Mouse (Mus musculus): ENCODE results near the gene Asl.

Asl gene

GRCm38 (mm10) chr5:130003229-130003628 is 25.8 kb downstream of the Asl start:
- DNase-seq (ENCODE audit: low spot score in 2 of 2), result no peak

GRCm38 (mm10) chr5:130002301-130003146 is 26.5 kb downstream of the Asl start, which contains the start of gene Gusb:
Gusb (minus strand) TSS chr5:130003049.
- peak; percentile 46 to 80 for DNase-seq (ENCODE audit: low spot score in 2 of 2)

GRCm38 (mm10) chr5:130001356-130001987 is 27.6 kb downstream of the Asl start:
- DNase-seq (ENCODE audit: low spot score in 2 of 2), result no peak

- peak in 1 of 2 experiments; percentile 14 for DNase-seq (ENCODE audit: low spot score in 2 of 2)
Observed at GRCm38 (mm10) chr5:130000735-130001134, 28.3 kb downstream of the Asl start.

- DNase-seq (ENCODE audit: low spot score in 2 of 2), result peak in 1 of 2 experiments; percentile 59
Observed at GRCm38 (mm10) chr5:129999097-129999496, 29.9 kb downstream of the Asl start.

- no peak for DNase-seq (ENCODE audit: low spot score in 2 of 2)
Observed at GRCm38 (mm10) chr5:129997700-129998099, 31.3 kb downstream of the Asl start.

GRCm38 (mm10) chr5:129994989-129995388 is 34.1 kb downstream of the Asl start:
- no peak for DNase-seq (ENCODE audit: low spot score in 2 of 2)

- DNase-seq (ENCODE audit: low spot score in 2 of 2), result no peak
Observed at GRCm38 (mm10) chr5:129993374-129993773, 35.7 kb downstream of the Asl start.

GRCm38 (mm10) chr5:129991898-129992297 is 37.1 kb downstream of the Asl start:
- no peak for DNase-seq (ENCODE audit: low spot score in 2 of 2)

- DNase-seq (ENCODE audit: low spot score in 2 of 2), result no peak
Observed at GRCm38 (mm10) chr5:129989376-129989775, 39.7 kb downstream of the Asl start.

- DNase-seq (ENCODE audit: low spot score in 2 of 2), result no peak
Observed at GRCm38 (mm10) chr5:129980216-129980615, 48.8 kb downstream of the Asl start.

- DNase-seq (ENCODE audit: low spot score in 2 of 2), result no peak
Observed at GRCm38 (mm10) chr5:129978608-129979007, 50.4 kb downstream of the Asl start.

GRCm38 (mm10) chr5:129977768-129978167 is 51.3 kb downstream of the Asl start:
- no peak for DNase-seq (ENCODE audit: low spot score in 2 of 2)

- DNase-seq (ENCODE audit: low spot score in 2 of 2), result no peak
Observed at GRCm38 (mm10) chr5:129974866-129975311, 54.2 kb downstream of the Asl start.

- no peak for DNase-seq (ENCODE audit: low spot score in 2 of 2)
Observed at GRCm38 (mm10) chr5:129974354-129974753, 54.7 kb downstream of the Asl start.

- DNase-seq (ENCODE audit: low spot score in 2 of 2), result no peak
Observed at GRCm38 (mm10) chr5:129971491-129971890, 57.6 kb downstream of the Asl start.

- DNase-seq (ENCODE audit: low spot score in 2 of 2), result no peak
Observed at GRCm38 (mm10) chr5:129968417-129968816, 60.6 kb downstream of the Asl start.

GRCm38 (mm10) chr5:129966448-129966847 is 62.6 kb downstream of the Asl start:
- DNase-seq (ENCODE audit: low spot score in 2 of 2), result no peak

GRCm38 (mm10) chr5:129963224-129963623 is 65.8 kb downstream of the Asl start:
- DNase-seq (ENCODE audit: low spot score in 2 of 2), result no peak

Data from left cerebral cortex, adult 9 months (tissue).